Mouse (Mus musculus) right cerebral cortex, postnatal 4 days (tissue): ENCODE measurements around the gene Zfp422.

Experiments
- DNase-seq: peaks from one replicate; pipeline ENCODE4 v3.0.0-alpha.2; 2022

The Zfp422 gene

GRCm38 (mm10) chr6:116628539-116629171 is at the start of gene Zfp422:
Gene Zfp422 (minus strand): TSS chr6:116628999.
- peak; percentile 76 for DNase-seq

GRCm38 (mm10) chr6:116677321-116677720 is 48.5 kb upstream of the Zfp422 start:
- DNase-seq = no peak

- DNase-seq = no peak
Observed at GRCm38 (mm10) chr6:116676355-116676913, 47.6 kb upstream of the Zfp422 start.

- no peak for DNase-seq
Observed at GRCm38 (mm10) chr6:116674283-116674886, 45.6 kb upstream of the Zfp422 start.

- DNase-seq = peak; percentile 56
Observed at GRCm38 (mm10) chr6:116673471-116674282, 44.9 kb upstream of the Zfp422 start, which contains the start of gene Rassf4. Gene Rassf4 (minus strand): TSS chr6:116673952.

- DNase-seq = no peak
Observed at GRCm38 (mm10) chr6:116672349-116672748, 43.5 kb upstream of the Zfp422 start.

GRCm38 (mm10) chr6:116671768-116672167 is 43.0 kb upstream of the Zfp422 start:
- DNase-seq = no peak

- DNase-seq = no peak
Observed at GRCm38 (mm10) chr6:116671031-116671430, 42.2 kb upstream of the Zfp422 start.

GRCm38 (mm10) chr6:116670144-116670543 is 41.3 kb upstream of the Zfp422 start:
- no peak for DNase-seq

GRCm38 (mm10) chr6:116668682-116669470 is 40.1 kb upstream of the Zfp422 start:
- no peak for DNase-seq

GRCm38 (mm10) chr6:116667382-116667781 is 38.6 kb upstream of the Zfp422 start:
- no peak for DNase-seq

GRCm38 (mm10) chr6:116666892-116667291 is 38.1 kb upstream of the Zfp422 start:
- DNase-seq = no peak

GRCm38 (mm10) chr6:116666085-116666750 is 37.4 kb upstream of the Zfp422 start:
- DNase-seq = no peak

GRCm38 (mm10) chr6:116664830-116665229 is 36.0 kb upstream of the Zfp422 start:
- DNase-seq = no peak

- no peak for DNase-seq
Observed at GRCm38 (mm10) chr6:116664031-116664430, 35.2 kb upstream of the Zfp422 start.

- no peak for DNase-seq
Observed at GRCm38 (mm10) chr6:116663364-116663763, 34.6 kb upstream of the Zfp422 start.

- peak; percentile 74 for DNase-seq
Observed at GRCm38 (mm10) chr6:116653684-116654454, 25.1 kb upstream of the Zfp422 start.

- DNase-seq = no peak
Observed at GRCm38 (mm10) chr6:116653191-116653590, 24.4 kb upstream of the Zfp422 start.

- DNase-seq = no peak
Observed at GRCm38 (mm10) chr6:116651437-116652118, 22.8 kb upstream of the Zfp422 start.

- no peak for DNase-seq
Observed at GRCm38 (mm10) chr6:116650406-116650805, 21.6 kb upstream of the Zfp422 start, which contains the start of gene Depp1. Gene Depp1 (plus strand): TSS chr6:116650609.

- DNase-seq = no peak
Observed at GRCm38 (mm10) chr6:116649811-116650210, 21.0 kb upstream of the Zfp422 start.
